Mouse (Mus musculus): ENCODE measurements around the gene Rabgap1l.

The Rabgap1l gene

GRCm38 (mm10) chr1:160231013-160231412, 562.0 kb downstream of the Rabgap1l start:
- DNase-seq: peak; percentile 62

GRCm38 (mm10) chr1:160227850-160228249, 565.2 kb downstream of the Rabgap1l start:
- DNase-seq: no peak

GRCm38 (mm10) chr1:160227196-160227595, 565.8 kb downstream of the Rabgap1l start:
- no peak for DNase-seq

GRCm38 (mm10) chr1:160224093-160224492, 568.9 kb downstream of the Rabgap1l start:
- DNase-seq: no peak

GRCm38 (mm10) chr1:160217898-160218297, 575.1 kb downstream of the Rabgap1l start:
- no peak for DNase-seq

- DNase-seq: no peak
Observed at GRCm38 (mm10) chr1:160214171-160214570, 578.8 kb downstream of the Rabgap1l start.

- peak; percentile 100 for DNase-seq
Observed at GRCm38 (mm10) chr1:160212703-160213669, 580.0 kb downstream of the Rabgap1l start, which contains the start of gene Cacybp. Gene Cacybp (minus strand): TSS chr1:160212875.

- DNase-seq: no peak
Observed at GRCm38 (mm10) chr1:160212123-160212691, 580.8 kb downstream of the Rabgap1l start.

GRCm38 (mm10) chr1:160211597-160212122, 581.4 kb downstream of the Rabgap1l start:
- no peak for DNase-seq

- no peak for DNase-seq
Observed at GRCm38 (mm10) chr1:160210566-160210965, 582.4 kb downstream of the Rabgap1l start.

GRCm38 (mm10) chr1:160209844-160210243, 583.2 kb downstream of the Rabgap1l start:
- no peak for DNase-seq

- DNase-seq: no peak
Observed at GRCm38 (mm10) chr1:160205486-160205885, 587.5 kb downstream of the Rabgap1l start.

GRCm38 (mm10) chr1:160195337-160195663, 597.7 kb downstream of the Rabgap1l start:
- DNase-seq: no peak

GRCm38 (mm10) chr1:160194529-160195336, 598.3 kb downstream of the Rabgap1l start, which contains the start of gene Mrps14:
Gene Mrps14 (plus strand): TSS chr1:160195215.
- DNase-seq: peak; percentile 98

GRCm38 (mm10) chr1:160184506-160184905, 608.5 kb downstream of the Rabgap1l start:
- peak; percentile 20 for DNase-seq

- DNase-seq: no peak
Observed at GRCm38 (mm10) chr1:160181216-160181615, 611.8 kb downstream of the Rabgap1l start.

GRCm38 (mm10) chr1:160176903-160177302, 616.1 kb downstream of the Rabgap1l start:
- no peak for DNase-seq

Measured in cerebellum, adult 8-10 months (tissue).